Mouse (Mus musculus): ENCODE data around the gene Olfr171. TPM values are rescaled to one million over a fixed set of nuclear protein-coding genes. Genes with fewer than 3 reads are reported as not detected.
"Not testable (repeated sequence)": the region's sequence is repeated elsewhere in the genome, so short reads cannot be mapped to it uniquely, and the experiment has no call there.

Olfr171 gene
- polyA plus RNA-seq (2011; ENCODE audit: insufficient read length, low read depth, missing spikeins) = not detected in 2 replicates

DNA sequence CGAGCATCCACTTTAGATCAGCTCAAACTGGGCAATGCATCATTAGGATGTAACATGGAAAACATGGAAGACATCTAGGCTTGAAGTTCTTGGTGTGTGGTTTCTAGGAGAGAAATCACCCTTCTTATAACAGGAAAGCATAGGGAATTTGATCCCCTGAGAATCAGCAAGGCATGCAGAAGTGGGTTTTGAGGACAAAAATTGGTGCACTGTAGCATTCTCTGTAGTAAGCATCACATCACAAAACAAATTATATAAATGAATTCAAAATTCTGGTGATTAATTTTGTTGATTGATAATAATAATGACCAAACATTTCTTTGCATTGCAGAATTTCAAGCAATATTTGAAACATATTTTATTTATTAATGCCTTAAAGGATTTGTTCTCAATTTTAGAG lies at the start of gene Olfr171:
Gene Olfr171, minus strand, starts transcription at position 101 of the 400 bp plus-strand sequence.
- no peak within 1 kb of the TSS for H3K27ac ChIP-seq (ENCODE audit: insufficient read depth, low read length)
- TF ChIP-seq CTCF (IDR thresholded peaks at IDR 0.05; ENCODE audit: borderline replicate concordance, insufficient read depth, low read length) (no peak), POLR2A (IDR thresholded peaks at IDR 0.05; ENCODE audit: low read depth, low read length) (no peak)
- H3K4me1 ChIP-seq (ENCODE audit: control insufficient read depth, insufficient read depth, low read length) = no peaks in the 10 kb centered on the region
- no peak within 1 kb of the TSS for H3K4me3 ChIP-seq (ENCODE audit: insufficient read depth, low read length)

GRCm38 (mm10) chr16:19670768-19671357 lies 41.1 kb upstream of the Olfr171 start:
- H3K27ac ChIP-seq (ENCODE audit: insufficient read depth, low read length) = no peak overlapping the region
- TF ChIP-seq CTCF (IDR thresholded peaks at IDR 0.05; ENCODE audit: borderline replicate concordance, insufficient read depth, low read length) (no peak), POLR2A (IDR thresholded peaks at IDR 0.05; ENCODE audit: low read depth, low read length) (no peak)

DNA sequence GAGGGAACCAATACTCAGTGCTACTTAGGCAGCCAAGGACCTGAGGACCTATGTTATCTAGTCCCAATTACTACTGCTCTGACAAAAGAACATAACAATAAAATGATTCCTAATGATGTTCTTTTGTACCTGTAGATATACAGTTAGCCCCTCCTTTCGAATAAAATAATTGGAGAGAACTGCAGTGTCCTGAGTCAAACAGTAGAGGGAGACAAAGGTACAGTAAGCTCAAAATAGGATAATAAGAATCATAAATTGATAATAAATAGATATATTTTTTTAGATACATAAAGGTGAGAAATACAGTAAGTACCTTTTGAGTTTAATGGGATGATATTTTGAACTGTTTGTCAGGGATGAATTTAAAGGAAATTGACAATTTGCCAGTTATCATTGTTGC lies 36.6 kb upstream of the Olfr171 start:
- Histone ChIP-seq H3K4me1 (ENCODE audit: control insufficient read depth, insufficient read depth, low read length) (no peaks in the 10 kb centered on the region), H3K27ac (ENCODE audit: insufficient read depth, low read length) (no peak overlapping the region), H3K4me3 (ENCODE audit: insufficient read depth, low read length) (no peak overlapping the region)
- no peak for TF ChIP-seq POLR2A (IDR thresholded peaks at IDR 0.05; ENCODE audit: low read depth, low read length)
- no peak for TF ChIP-seq CTCF (IDR thresholded peaks at IDR 0.05; ENCODE audit: borderline replicate concordance, insufficient read depth, low read length)

More at GRCm38 (mm10) chr16:19670768-19671357, 41.1 kb upstream of the Olfr171 start:
- no peak overlapping the region for H3K4me3 ChIP-seq (ENCODE audit: insufficient read depth, low read length)
- no peaks in the 10 kb centered on the region for H3K4me1 ChIP-seq (ENCODE audit: control insufficient read depth, insufficient read depth, low read length)

- not testable (repeated sequence) for H3K4me1 ChIP-seq (ENCODE audit: control insufficient read depth, insufficient read depth, low read length); H3K27ac ChIP-seq (ENCODE audit: insufficient read depth, low read length); H3K4me3 ChIP-seq (ENCODE audit: insufficient read depth, low read length)
Observed at GRCm38 (mm10) chr16:19611782-19612181, 17.9 kb downstream of the Olfr171 start, which contains the start of gene Olfr170. Gene Olfr170 (minus strand): TSS chr16:19611882.

DNA sequence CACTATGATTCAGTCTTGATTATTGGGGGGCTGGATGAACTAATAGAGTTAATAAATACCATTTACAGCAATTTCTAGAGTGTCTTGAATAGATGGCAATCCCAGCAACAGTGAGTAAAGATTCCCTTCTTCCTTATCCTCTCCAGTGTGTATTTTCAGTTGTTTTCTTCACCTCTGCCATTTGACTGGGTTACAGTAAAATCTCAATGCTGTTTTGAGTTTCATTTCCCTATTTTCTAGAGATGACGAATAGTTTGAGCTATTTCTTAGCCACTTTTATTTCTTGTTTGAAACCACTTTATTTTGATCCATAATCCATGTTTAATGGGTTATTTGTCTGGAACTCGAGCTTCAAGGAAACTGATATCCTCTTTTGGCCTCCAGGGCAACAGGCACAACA lies 26.6 kb downstream of the Olfr171 start:
- TF ChIP-seq POLR2A (IDR thresholded peaks at IDR 0.05; ENCODE audit: low read depth, low read length) (no peak), CTCF (IDR thresholded peaks at IDR 0.05; ENCODE audit: borderline replicate concordance, insufficient read depth, low read length) (no peak)

More for the DNA sequence above, 26.6 kb downstream of the Olfr171 start:
- H3K4me1 ChIP-seq (ENCODE audit: control insufficient read depth, insufficient read depth, low read length) = no peaks in the 10 kb centered on the region
- H3K4me3 ChIP-seq (ENCODE audit: insufficient read depth, low read length) = no peak overlapping the region
- no peak overlapping the region for H3K27ac ChIP-seq (ENCODE audit: insufficient read depth, low read length)

Other genes with a start within 250 kb of the Olfr171 start
- not detected in 2 replicates for gene Olfr165, start 206.8 kb downstream of the Olfr171 start, polyA plus RNA-seq (2011; ENCODE audit: insufficient read length, low read depth, missing spikeins)
- not detected in 2 replicates for gene Olfr166, start 146.2 kb downstream of the Olfr171 start, polyA plus RNA-seq (2011; ENCODE audit: insufficient read length, low read depth, missing spikeins)
- not detected in 2 replicates for gene Olfr167, start 107.7 kb downstream of the Olfr171 start, polyA plus RNA-seq (2011; ENCODE audit: insufficient read length, low read depth, missing spikeins)
- not detected in 2 replicates for gene Olfr168, start 94.4 kb downstream of the Olfr171 start, polyA plus RNA-seq (2011; ENCODE audit: insufficient read length, low read depth, missing spikeins)
- not detected in 2 replicates for gene Olfr169, start 58.1 kb downstream of the Olfr171 start, polyA plus RNA-seq (2011; ENCODE audit: insufficient read length, low read depth, missing spikeins)
- gene Olfr170, start 18.0 kb downstream of the Olfr171 start, polyA plus RNA-seq (2011; ENCODE audit: insufficient read length, low read depth, missing spikeins) = not detected in 2 replicates
- not detected in 2 replicates for gene Lamp3, start 76.5 kb upstream of the Olfr171 start, polyA plus RNA-seq (2011; ENCODE audit: insufficient read length, low read depth, missing spikeins)
- 9.7 and 14.0 TPM in 2 replicates for gene B3gnt5, start 130.3 kb upstream of the Olfr171 start, polyA plus RNA-seq (2011; ENCODE audit: insufficient read length, low read depth, missing spikeins)

All from embryonic fibroblast, embryonic 13.5 days (primary cell).